Mouse (Mus musculus): ENCODE data around the gene Eral1. TPM values are rescaled to one million over a fixed set of nuclear protein-coding genes. Genes with fewer than 3 reads are reported as not detected.

Gene Eral1
- polyA plus RNA-seq, 1 experiment from 2014 or later: 23.7 TPM

DNA sequence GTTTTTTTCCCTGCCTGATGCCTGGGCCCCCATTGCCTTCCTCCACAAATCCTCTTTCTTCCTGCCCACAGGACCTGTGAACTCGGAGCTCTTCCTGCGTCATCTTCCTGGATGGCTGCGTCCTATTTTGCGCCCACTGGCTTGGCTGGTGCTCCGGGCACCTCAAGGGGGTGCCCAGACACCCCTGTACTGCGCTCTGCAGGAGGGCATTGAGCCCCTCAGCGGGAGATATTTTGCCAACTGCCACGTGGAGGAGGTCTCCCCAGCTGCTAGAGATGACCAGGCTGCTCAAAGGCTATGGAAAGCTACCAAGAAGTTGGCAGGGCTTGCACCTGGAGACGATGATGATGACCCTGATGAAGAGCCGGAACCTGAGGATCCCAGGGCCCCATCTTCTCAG lies 43.4 kb downstream of the Eral1 start:
- Histone ChIP-seq H3K9ac (0 out of 2 replicates have a peak overlapping the region, but pooled peaks have one; percentile 27), H3K4me3 (no peak overlapping the region), H3K4me1 (replicated peaks) (peaks cover 37% of the 10 kb centered on the region), H3K27me3 (replicated peaks) (no peaks in the 10 kb centered on the region), H3K36me3 (peaks cover 34% of the 10 kb centered on the region), H3K27ac (ENCODE audit: poor library complexity, severe bottlenecking) (no peak overlapping the region), H3K4me2 (no peak overlapping the region), H3K9me3 (replicated peaks) (no peaks in the 10 kb centered on the region)
- ATAC-seq (ENCODE audit: insufficient number of reproducible peaks, low FRiP score): no peak
- WGBS: 72% methylated on average over 10 of the region's 10 CpGs

- Histone ChIP-seq H3K27me3 (replicated peaks) (no peaks in the 10 kb centered on the region), H3K4me1 (replicated peaks) (peaks cover 46% of the 10 kb centered on the region), H3K36me3 (peaks cover 26% of the 10 kb centered on the region), H3K4me3 (no peak overlapping the region), H3K4me2 (no peak overlapping the region), H3K9ac (0 out of 2 replicates have a peak overlapping the region, but pooled peaks have one; percentile 20), H3K9me3 (replicated peaks) (no peaks in the 10 kb centered on the region), H3K27ac (ENCODE audit: poor library complexity, severe bottlenecking) (no peak overlapping the region)
- no peak for ATAC-seq (ENCODE audit: insufficient number of reproducible peaks, low FRiP score)
- 87% methylated on average over 23 of the region's 23 CpGs for WGBS
Observed at GRCm38 (mm10) chr11:78033931-78034617, 46.1 kb downstream of the Eral1 start.

- no peaks in the 10 kb centered on the region for H3K27me3 ChIP-seq (replicated peaks)
- H3K9me3 ChIP-seq (replicated peaks): no peaks in the 10 kb centered on the region
- peak overlapping the region; percentile 76 for H3K4me3 ChIP-seq
- peak overlapping the region; percentile 74 for H3K27ac ChIP-seq (ENCODE audit: poor library complexity, severe bottlenecking)
- H3K4me2 ChIP-seq: peak overlapping the region; percentile 94
- peaks cover 38% of the 10 kb centered on the region for H3K36me3 ChIP-seq
- ATAC-seq (ENCODE audit: insufficient number of reproducible peaks, low FRiP score): no peak
- H3K9ac ChIP-seq: peak overlapping the region; percentile 84
- H3K4me1 ChIP-seq (replicated peaks): peaks cover 37% of the 10 kb centered on the region
- 14% methylated on average over 5 of the region's 5 CpGs for WGBS
Observed at GRCm38 (mm10) chr11:78032809-78033195, 47.4 kb downstream of the Eral1 start.

GRCm38 (mm10) chr11:78031947-78032808 lies 48.0 kb downstream of the Eral1 start, which contains the start of gene Dhrs13:
Gene Dhrs13, plus strand, starts transcription at chr11:78032280.
- H3K4me3 ChIP-seq: peak within 1 kb of the TSS; percentile 76
- peak within 1 kb of the TSS; percentile 94 for H3K4me2 ChIP-seq
- H3K36me3 ChIP-seq: peaks cover 45% of the 10 kb centered on the region
- H3K27ac ChIP-seq (ENCODE audit: poor library complexity, severe bottlenecking): peak within 1 kb of the TSS; percentile 74
- peaks cover 31% of the 10 kb centered on the region for H3K4me1 ChIP-seq (replicated peaks)
- no peaks in the 10 kb centered on the region for H3K9me3 ChIP-seq (replicated peaks)
- peak within 1 kb of the TSS; percentile 84 for H3K9ac ChIP-seq
- under 1% methylated on average over 95 of the region's 96 CpGs for WGBS
- no peaks in the 10 kb centered on the region for H3K27me3 ChIP-seq (replicated peaks)
- ATAC-seq (ENCODE audit: insufficient number of reproducible peaks, low FRiP score): peak; percentile 91

DNA sequence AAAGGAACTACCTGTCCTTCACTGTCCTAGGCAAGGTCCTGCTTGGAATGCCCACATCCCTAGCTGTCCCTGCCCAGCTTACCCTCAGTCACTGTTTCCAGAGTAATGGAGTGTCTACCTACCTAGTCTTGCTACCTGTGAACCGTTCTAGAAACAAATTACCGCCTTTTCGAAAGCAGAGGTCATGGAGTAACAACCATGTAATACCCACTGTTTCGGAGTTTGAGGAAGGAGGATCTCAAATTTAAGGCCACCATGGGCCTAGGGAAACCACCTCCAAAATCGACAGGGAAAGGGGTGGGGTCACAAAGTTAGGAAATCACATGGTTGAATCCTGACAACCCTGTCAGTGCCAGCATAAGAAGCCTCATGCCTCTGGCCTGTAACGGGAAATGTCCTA lies 48.8 kb downstream of the Eral1 start:
- 43% methylated on average over 6 of the region's 6 CpGs for WGBS
- H3K36me3 ChIP-seq: peaks cover 50% of the 10 kb centered on the region
- H3K27ac ChIP-seq (ENCODE audit: poor library complexity, severe bottlenecking): 0 out of 2 replicates have a peak overlapping the region, but pooled peaks have one; percentile 74
- no peaks in the 10 kb centered on the region for H3K9me3 ChIP-seq (replicated peaks)
- no peaks in the 10 kb centered on the region for H3K27me3 ChIP-seq (replicated peaks)
- H3K9ac ChIP-seq: peak overlapping the region; percentile 84
- ATAC-seq (ENCODE audit: insufficient number of reproducible peaks, low FRiP score): no peak
- peak overlapping the region; percentile 76 for H3K4me3 ChIP-seq
- H3K4me1 ChIP-seq (replicated peaks): peaks cover 29% of the 10 kb centered on the region
- peak overlapping the region; percentile 94 for H3K4me2 ChIP-seq

- Histone ChIP-seq H3K4me1 (replicated peaks) (peaks cover 29% of the 10 kb centered on the region), H3K27ac (ENCODE audit: poor library complexity, severe bottlenecking) (no peak overlapping the region), H3K27me3 (replicated peaks) (no peaks in the 10 kb centered on the region), H3K4me3 (no peak overlapping the region), H3K4me2 (no peak overlapping the region), H3K9me3 (replicated peaks) (no peaks in the 10 kb centered on the region), H3K36me3 (peaks cover 56% of the 10 kb centered on the region), H3K9ac (no peak overlapping the region)
- 72% methylated on average over 2 of the region's 2 CpGs for WGBS
- ATAC-seq (ENCODE audit: insufficient number of reproducible peaks, low FRiP score): no peak
Observed at GRCm38 (mm10) chr11:78030600-78030999, 49.6 kb downstream of the Eral1 start.

DNA sequence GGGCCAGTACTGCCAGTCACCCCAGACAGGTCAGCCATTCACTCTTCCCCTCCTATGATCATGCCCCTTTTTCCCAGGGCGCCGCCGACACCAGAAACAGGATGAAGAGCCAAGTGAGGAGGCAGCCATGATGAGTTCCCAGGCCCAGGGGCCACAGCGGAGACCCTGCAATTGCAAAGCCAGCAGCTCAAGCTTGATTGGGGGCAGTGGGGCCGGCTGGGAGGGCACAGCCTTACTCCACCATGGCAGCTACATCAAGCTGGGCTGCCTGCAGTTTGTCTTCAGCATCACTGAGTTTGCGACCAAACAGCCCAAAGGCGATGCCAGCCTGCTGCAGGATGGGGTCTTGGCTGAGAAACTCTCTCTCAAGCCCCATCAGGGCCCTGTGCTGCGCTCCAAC lies 50.9 kb downstream of the Eral1 start:
- Histone ChIP-seq H3K9ac (no peak overlapping the region), H3K4me2 (no peak overlapping the region), H3K9me3 (replicated peaks) (no peaks in the 10 kb centered on the region), H3K4me3 (no peak overlapping the region), H3K4me1 (replicated peaks) (peaks cover 29% of the 10 kb centered on the region), H3K36me3 (peaks cover 58% of the 10 kb centered on the region), H3K27ac (ENCODE audit: poor library complexity, severe bottlenecking) (no peak overlapping the region), H3K27me3 (replicated peaks) (no peaks in the 10 kb centered on the region)
- no peak for ATAC-seq (ENCODE audit: insufficient number of reproducible peaks, low FRiP score)
- WGBS: 84% methylated on average over 8 of the region's 8 CpGs

- Histone ChIP-seq H3K4me1 (replicated peaks) (0 out of 2 replicates have a peak, but pooled peaks cover 12% of the 10 kb centered on the region), H3K4me3 (no peak overlapping the region), H3K27me3 (replicated peaks) (no peaks in the 10 kb centered on the region), H3K4me2 (no peak overlapping the region), H3K9me3 (replicated peaks) (no peaks in the 10 kb centered on the region), H3K27ac (ENCODE audit: poor library complexity, severe bottlenecking) (no peak overlapping the region), H3K9ac (no peak overlapping the region), H3K36me3 (peaks cover 87% of the 10 kb centered on the region)
- no peak for ATAC-seq (ENCODE audit: insufficient number of reproducible peaks, low FRiP score)
- WGBS: 86% methylated on average over 8 of the region's 8 CpGs
Observed at GRCm38 (mm10) chr11:78023607-78024006, 56.6 kb downstream of the Eral1 start.

MicroRNA genes within 50 kb of the gene (microRNA counts, 519-probe panel; counts per million panel counts)
- microRNA mmu-miR-144 (5,452 counts per million, percentile 65 among the panel's probes with 10 or more counts), microRNA mmu-miR-451 (5,779 counts per million, percentile 74 among the panel's probes with 10 or more counts)

Small RNA genes lying within 50 kb of the gene (microRNA-seq; reads per million reads assigned to microRNA genes)
- gene Mir144 (174 reads per million, percentile 59 among the genes with 10 or more reads in this experiment), gene Mir451a (not detected), gene Mir451b (not detected)

Other genes with a start within 250 kb of the Eral1 start
- 2.3 and 3.1 TPM in 2 replicates for gene Pipox, start 186.3 kb downstream of the Eral1 start, polyA plus RNA-seq (2016; fragmentation: Nextera tagmentation; extraction: Ambion mirVana)
- 0.18 TPM in 1 of 2 replicates, not detected in the other for gene Sez6, start 149.6 kb downstream of the Eral1 start, polyA plus RNA-seq (2016; fragmentation: Nextera tagmentation; extraction: Ambion mirVana)
- gene Phf12, start 97.6 kb downstream of the Eral1 start, polyA plus RNA-seq (2016; fragmentation: Nextera tagmentation; extraction: Ambion mirVana): 17.0 and 17.7 TPM in 2 replicates
- gene Dhrs13, start 48.1 kb downstream of the Eral1 start, polyA plus RNA-seq (2016; fragmentation: Nextera tagmentation; extraction: Ambion mirVana): 15.3 and 15.8 TPM in 2 replicates
- gene Flot2, start 42.5 kb downstream of the Eral1 start, polyA plus RNA-seq (2016; fragmentation: Nextera tagmentation; extraction: Ambion mirVana): 71.7 and 73.4 TPM in 2 replicates
- gene Fam222b, start 14.3 kb upstream of the Eral1 start, polyA plus RNA-seq (2016; fragmentation: Nextera tagmentation; extraction: Ambion mirVana): 22.6 and 23.3 TPM in 2 replicates
- 51.8 and 52.5 TPM in 2 replicates for gene Traf4, start 85.2 kb upstream of the Eral1 start, polyA plus RNA-seq (2016; fragmentation: Nextera tagmentation; extraction: Ambion mirVana)
- gene Nek8, start 96.3 kb upstream of the Eral1 start, polyA plus RNA-seq (2016; fragmentation: Nextera tagmentation; extraction: Ambion mirVana): 12.1 and 16.5 TPM in 2 replicates
- 11.7 and 14.2 TPM in 2 replicates for gene Tlcd1, start 96.3 kb upstream of the Eral1 start, polyA plus RNA-seq (2016; fragmentation: Nextera tagmentation; extraction: Ambion mirVana)
- 847 and 859 TPM in 2 replicates for gene Rpl23a, start 103.2 kb upstream of the Eral1 start, polyA plus RNA-seq (2016; fragmentation: Nextera tagmentation; extraction: Ambion mirVana)
- gene Rab34, start 108.0 kb upstream of the Eral1 start, polyA plus RNA-seq (2016; fragmentation: Nextera tagmentation; extraction: Ambion mirVana): 53.3 and 54.6 TPM in 2 replicates
- gene Proca1, start 113.0 kb upstream of the Eral1 start, polyA plus RNA-seq (2016; fragmentation: Nextera tagmentation; extraction: Ambion mirVana): 3.1 and 3.2 TPM in 2 replicates
- 47.5 and 50.1 TPM in 2 replicates for gene Sdf2, start 165.4 kb upstream of the Eral1 start, polyA plus RNA-seq (2016; fragmentation: Nextera tagmentation; extraction: Ambion mirVana)
- gene Supt6, start 165.6 kb upstream of the Eral1 start, polyA plus RNA-seq (2016; fragmentation: Nextera tagmentation; extraction: Ambion mirVana): 26.1 and 28.5 TPM in 2 replicates
- 83.1 and 91.0 TPM in 2 replicates for gene 2610507B11Rik, start 181.4 kb upstream of the Eral1 start, polyA plus RNA-seq (2016; fragmentation: Nextera tagmentation; extraction: Ambion mirVana)
- 0.54 TPM in 1 of 2 replicates, not detected in the other for gene BC030499, start 210.5 kb upstream of the Eral1 start, polyA plus RNA-seq (2016; fragmentation: Nextera tagmentation; extraction: Ambion mirVana)
- 27.2 and 34.0 TPM in 2 replicates for gene Spag5, start 221.1 kb upstream of the Eral1 start, polyA plus RNA-seq (2016; fragmentation: Nextera tagmentation; extraction: Ambion mirVana)
- 10.0 and 12.6 TPM in 2 replicates for gene Aldoc, start 242.6 kb upstream of the Eral1 start, polyA plus RNA-seq (2016; fragmentation: Nextera tagmentation; extraction: Ambion mirVana)
- gene Pigs, start 248.0 kb upstream of the Eral1 start, polyA plus RNA-seq (2016; fragmentation: Nextera tagmentation; extraction: Ambion mirVana): 71.4 and 75.6 TPM in 2 replicates

Data from heart, embryonic 12.5 days (tissue).